Mouse (Mus musculus): ENCODE results near the gene Il9. TPM values are rescaled to one million over a fixed set of nuclear protein-coding genes. Genes with fewer than 3 reads are reported as not detected.

The Il9 gene
- total RNA-seq (2021) = not detected
- long read RNA-seq, experiment 1 = 0 reads
- long read RNA-seq, experiment 2 = 0 reads

- no peak for DNase-seq (ENCODE audit: low spot score in 2 of 2)
- intact Hi-C loops (cut with DNase I) = no loop called here
These were observed at the start of gene Il9 for GRCm38 (mm10) chr13:56482146-56482545. Gene Il9 (minus strand): TSS chr13:56482246.

- intact Hi-C loops (cut with DNase I) = no loop called here
- no peak for DNase-seq (ENCODE audit: low spot score in 2 of 2)
These were observed 47.6 kb upstream of the Il9 start for GRCm38 (mm10) chr13:56529685-56530084.

GRCm38 (mm10) chr13:56529031-56529430 is 47.0 kb upstream of the Il9 start:
- intact Hi-C loops (cut with DNase I) = no loop called here
- no peak for DNase-seq (ENCODE audit: low spot score in 2 of 2)

- DNase-seq (ENCODE audit: low spot score in 2 of 2) = no peak
- intact Hi-C loops (cut with DNase I) = no loop called here
These were observed 46.2 kb upstream of the Il9 start for GRCm38 (mm10) chr13:56528281-56528680.

- no peak for DNase-seq (ENCODE audit: low spot score in 2 of 2)
- intact Hi-C loops (cut with DNase I) = no loop called here
These were observed 45.8 kb upstream of the Il9 start for GRCm38 (mm10) chr13:56527846-56528245.

GRCm38 (mm10) chr13:56526871-56527270 is 44.8 kb upstream of the Il9 start:
- DNase-seq (ENCODE audit: low spot score in 2 of 2) = no peak
- intact Hi-C loops (cut with DNase I) = no loop called here

- intact Hi-C loops (cut with DNase I) = no loop called here
- no peak for DNase-seq (ENCODE audit: low spot score in 2 of 2)
These were observed 40.7 kb upstream of the Il9 start for GRCm38 (mm10) chr13:56522821-56523167.

- intact Hi-C loops (cut with DNase I) = no loop called here
- DNase-seq (ENCODE audit: low spot score in 2 of 2) = peak; percentile 85 to 89
These were observed 40.2 kb upstream of the Il9 start, which contains the start of gene Fbxl21 for GRCm38 (mm10) chr13:56522081-56522820. Gene Fbxl21 (plus strand): TSS chr13:56522472.

GRCm38 (mm10) chr13:56516816-56517215 is 34.8 kb upstream of the Il9 start:
- intact Hi-C loops (cut with DNase I) = no loop called here
- DNase-seq (ENCODE audit: low spot score in 2 of 2) = no peak

GRCm38 (mm10) chr13:56516311-56516710 is 34.3 kb upstream of the Il9 start:
- intact Hi-C loops (cut with DNase I) = no loop called here

GRCm38 (mm10) chr13:56513595-56513994 is 31.5 kb upstream of the Il9 start:
- intact Hi-C loops (cut with DNase I) = no loop called here
- no peak for DNase-seq (ENCODE audit: low spot score in 2 of 2)

More at GRCm38 (mm10) chr13:56516311-56516710, 34.3 kb upstream of the Il9 start:
- no peak for DNase-seq (ENCODE audit: low spot score in 2 of 2)

GRCm38 (mm10) chr13:56509796-56510195 is 27.8 kb upstream of the Il9 start:
- DNase-seq (ENCODE audit: low spot score in 2 of 2) = no peak
- intact Hi-C loops (cut with DNase I) = no loop called here

GRCm38 (mm10) chr13:56506871-56507496 is 24.9 kb upstream of the Il9 start:
- intact Hi-C loops (cut with DNase I) = no loop called here
- no peak for DNase-seq (ENCODE audit: low spot score in 2 of 2)

- intact Hi-C loops (cut with DNase I) = no loop called here
- DNase-seq (ENCODE audit: low spot score in 2 of 2) = no peak
These were observed 19.9 kb upstream of the Il9 start for GRCm38 (mm10) chr13:56501866-56502420.

GRCm38 (mm10) chr13:56500636-56501035 is 18.6 kb upstream of the Il9 start:
- intact Hi-C loops (cut with DNase I) = no loop called here
- DNase-seq (ENCODE audit: low spot score in 2 of 2) = no peak

- DNase-seq (ENCODE audit: low spot score in 2 of 2) = no peak
- intact Hi-C loops (cut with DNase I) = no loop called here
These were observed 18.1 kb upstream of the Il9 start for GRCm38 (mm10) chr13:56500132-56500531.

GRCm38 (mm10) chr13:56494440-56494839 is 12.4 kb upstream of the Il9 start:
- intact Hi-C loops (cut with DNase I) = no loop called here
- DNase-seq (ENCODE audit: low spot score in 2 of 2) = no peak

GRCm38 (mm10) chr13:56488012-56488411 is 6.0 kb upstream of the Il9 start:
- intact Hi-C loops (cut with DNase I) = no loop called here
- no peak for DNase-seq (ENCODE audit: low spot score in 2 of 2)

- DNase-seq (ENCODE audit: low spot score in 2 of 2) = no peak
- intact Hi-C loops (cut with DNase I) = loop anchor here (5.0 to 10.0 kb wide), 4 partner anchors 177 to 784 kb away; partner anchors contain the start of gene Gm45623
These were observed 4.0 kb downstream of the Il9 start for GRCm38 (mm10) chr13:56478027-56478426.

GRCm38 (mm10) chr13:56477271-56477670 is 4.8 kb downstream of the Il9 start:
- intact Hi-C loops (cut with DNase I) = loop anchor here (5.0 to 10.0 kb wide), 4 partner anchors 178 to 785 kb away; partner anchors contain the start of gene Gm45623
- DNase-seq (ENCODE audit: low spot score in 2 of 2) = peak; percentile 67 to 82

All from left cerebral cortex, postnatal 14 days (tissue).